Mouse (Mus musculus) forebrain, embryonic 11.5 days (tissue): ENCODE data around the gene Mtx1. TPM values are rescaled to one million over a fixed set of nuclear protein-coding genes. Genes with fewer than 3 reads are reported as not detected.
A peak's percentile ranks its signal among the peaks of the same experiment; 100 is the strongest.

Experiments
- ATAC-seq: fragments of 200-750 bp; cut with Nextera tagmentation; replicated peaks from 2 replicates; pipeline ENCODE4 v1.8.0; 2017; ENCODE audit warnings: moderate TSS enrichment; ENCODE audit not compliant: low FRiP score
- DNase-seq: peaks from one replicate; pipeline ENCODE4 v3.0.0-alpha.2; 2017; ENCODE audit warnings: low spot score
- H3K27ac ChIP-seq: fragments of 300-500 bp; sonication (generic); 2 replicates; pipeline ENCODE4 v1.5.1; 2014; ENCODE audit warnings: low read depth, low read length
- H3K27me3 ChIP-seq: fragments of 300-500 bp; sonication (generic); 2 replicates; pipeline ENCODE4 v1.6.1; 2014; ENCODE audit warnings: mild to moderate bottlenecking, low read length, mixed read lengths; ENCODE audit not compliant: control insufficient read depth, insufficient read depth
- H3K36me3 ChIP-seq: fragments of 300-500 bp; sonication (generic); 2 replicates; pipeline ENCODE4 v1.6.1; 2014; ENCODE audit warnings: mild to moderate bottlenecking, low read length, moderate library complexity, mixed read lengths; ENCODE audit not compliant: control insufficient read depth, insufficient read depth
- H3K4me1 ChIP-seq: fragments of 300-500 bp; sonication (generic); replicated peaks from 2 replicates; pipeline ENCODE4 v1.6.1; 2014; ENCODE audit warnings: low read length, mixed read lengths; ENCODE audit not compliant: control insufficient read depth, insufficient read depth
- H3K4me2 ChIP-seq: fragments of 300-500 bp; sonication (generic); 2 replicates; pipeline ENCODE4 v1.6.1; 2014; ENCODE audit warnings: low read depth, mild to moderate bottlenecking, low read length, moderate library complexity, mixed read lengths; ENCODE audit not compliant: severe bottlenecking
- H3K4me3 ChIP-seq: fragments of 300-500 bp; sonication (generic); 2 replicates; pipeline ENCODE4 v1.5.1; 2014; ENCODE audit warnings: low read depth, low read length
- H3K9ac ChIP-seq: fragments of 300-500 bp; sonication (generic); 2 replicates; pipeline ENCODE4 v1.6.1; 2014; ENCODE audit warnings: low read length
- H3K9me3 ChIP-seq: fragments of 300-500 bp; sonication (generic); 2 replicates; pipeline ENCODE4 v1.6.1; 2016; ENCODE audit warnings: low read length, mixed read lengths; ENCODE audit not compliant: control insufficient read depth
- WGBS: fragments of 180-500 bp; shearing (Covaris S2); extraction: QIAGEN DNeasy Blood & Tissue Kit; methylation state at CpG from one replicate; pipeline ENCODE4 v1.1.7; 2014; 5-methylcytosine and 5-hydroxymethylcytosine counted together
- polyA plus RNA-seq: library from polyadenylated mRNA; unstranded; fragments of >200 nt; fragmentation: Nextera tagmentation; extraction: Ambion mirVana; gene quantifications from 2 replicates; pipeline ENCODE4 v1.2.1, GENCODE M21; 2014

Mtx1 gene
- polyA plus RNA-seq, 1 experiment from 2014 or later: 194 TPM

DNA sequence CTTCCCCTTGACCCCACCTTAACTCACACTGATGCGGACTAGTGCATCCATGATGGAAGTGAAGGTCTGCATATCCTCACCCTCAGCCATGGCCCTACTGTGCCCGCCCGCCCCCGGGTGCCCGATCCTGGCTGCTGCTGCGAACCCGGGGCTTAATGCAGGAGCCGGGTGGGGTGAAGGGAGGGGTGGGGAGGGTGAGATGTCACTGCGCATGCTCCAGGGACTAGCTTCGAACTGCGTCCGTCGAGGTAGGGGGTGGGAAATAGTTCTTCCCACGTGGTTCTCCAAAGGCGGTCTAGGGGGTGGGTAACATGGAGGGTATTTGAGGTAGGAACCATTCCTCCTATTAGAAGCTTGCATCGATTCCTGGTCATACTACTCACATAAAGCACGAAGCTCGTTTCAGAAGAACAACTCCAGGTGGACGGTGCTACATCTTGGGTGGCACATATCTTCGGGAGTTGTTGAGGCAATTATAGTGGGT is 18.8 kb upstream of the Mtx1 start, which contains the start of gene Krtcap2:
Gene Krtcap2 (plus strand): TSS at position 279 of the 484 bp plus-strand sequence.
- peak within 1 kb of the TSS; percentile 78 for H3K4me3 ChIP-seq
- ATAC-seq (peak; percentile 39), DNase-seq (peak; percentile 82)
- 4% methylated on average over 20 of the region's 20 CpGs for WGBS
- peaks cover 24% of the 10 kb centered on the region for H3K4me1 ChIP-seq
- H3K4me2 ChIP-seq: peak within 1 kb of the TSS; percentile 79
- peak within 1 kb of the TSS; percentile 74 for H3K27ac ChIP-seq
- no peaks in the 10 kb centered on the region for H3K9me3 ChIP-seq
- no peaks in the 10 kb centered on the region for H3K27me3 ChIP-seq
- H3K36me3 ChIP-seq: no peaks in the 10 kb centered on the region; the same call in 1 of the 2 replicates
- peak within 1 kb of the TSS; percentile 84 for H3K9ac ChIP-seq

DNA sequence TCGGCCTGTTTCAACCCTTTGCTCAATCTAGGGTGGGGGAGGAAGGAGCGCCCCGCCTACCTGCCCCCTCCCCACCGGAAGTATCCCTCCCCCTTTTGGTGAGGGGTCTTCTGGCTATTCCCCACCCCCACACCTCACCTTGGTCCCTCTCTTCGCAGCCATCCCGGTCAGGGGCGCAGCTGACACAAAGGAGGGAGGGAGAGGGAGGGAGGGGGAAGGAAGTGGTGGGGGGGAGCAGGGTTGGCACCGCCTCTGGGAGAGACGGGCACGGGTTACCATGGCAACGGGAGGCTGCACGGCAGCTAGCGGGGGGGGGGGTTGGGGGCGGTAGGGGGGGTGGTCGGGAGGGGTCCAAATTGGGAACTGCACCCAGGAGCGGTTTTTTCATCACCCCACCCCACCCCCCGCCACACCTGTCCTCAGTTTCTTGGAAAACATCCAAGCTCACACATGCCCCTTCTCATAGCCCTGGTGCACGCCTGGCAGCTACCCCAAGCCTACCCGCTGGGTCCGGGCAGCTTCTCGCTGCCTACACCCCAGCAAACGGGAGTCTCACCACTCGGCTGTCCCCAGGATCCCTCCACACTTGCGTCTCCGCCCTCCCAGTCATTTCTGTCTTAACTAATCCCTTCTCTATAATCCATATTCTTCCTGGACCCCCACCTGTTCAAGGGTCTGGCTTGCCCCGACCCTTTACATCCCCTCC is 18.2 kb upstream of the Mtx1 start:
- ATAC-seq (peak; percentile 58), DNase-seq (peak; percentile 87)
- WGBS: under 1% methylated on average over 23 of the region's 26 CpGs
- peak overlapping the region; percentile 47 for H3K9ac ChIP-seq
- peak overlapping the region; percentile 78 for H3K4me3 ChIP-seq
- H3K4me1 ChIP-seq: peaks cover 24% of the 10 kb centered on the region
- no peaks in the 10 kb centered on the region for H3K27me3 ChIP-seq
- peak overlapping the region; percentile 79 for H3K4me2 ChIP-seq
- H3K9me3 ChIP-seq: no peaks in the 10 kb centered on the region
- no peaks in the 10 kb centered on the region; the same call in 1 of the 2 replicates for H3K36me3 ChIP-seq
- peak overlapping the region; percentile 74 for H3K27ac ChIP-seq

DNA sequence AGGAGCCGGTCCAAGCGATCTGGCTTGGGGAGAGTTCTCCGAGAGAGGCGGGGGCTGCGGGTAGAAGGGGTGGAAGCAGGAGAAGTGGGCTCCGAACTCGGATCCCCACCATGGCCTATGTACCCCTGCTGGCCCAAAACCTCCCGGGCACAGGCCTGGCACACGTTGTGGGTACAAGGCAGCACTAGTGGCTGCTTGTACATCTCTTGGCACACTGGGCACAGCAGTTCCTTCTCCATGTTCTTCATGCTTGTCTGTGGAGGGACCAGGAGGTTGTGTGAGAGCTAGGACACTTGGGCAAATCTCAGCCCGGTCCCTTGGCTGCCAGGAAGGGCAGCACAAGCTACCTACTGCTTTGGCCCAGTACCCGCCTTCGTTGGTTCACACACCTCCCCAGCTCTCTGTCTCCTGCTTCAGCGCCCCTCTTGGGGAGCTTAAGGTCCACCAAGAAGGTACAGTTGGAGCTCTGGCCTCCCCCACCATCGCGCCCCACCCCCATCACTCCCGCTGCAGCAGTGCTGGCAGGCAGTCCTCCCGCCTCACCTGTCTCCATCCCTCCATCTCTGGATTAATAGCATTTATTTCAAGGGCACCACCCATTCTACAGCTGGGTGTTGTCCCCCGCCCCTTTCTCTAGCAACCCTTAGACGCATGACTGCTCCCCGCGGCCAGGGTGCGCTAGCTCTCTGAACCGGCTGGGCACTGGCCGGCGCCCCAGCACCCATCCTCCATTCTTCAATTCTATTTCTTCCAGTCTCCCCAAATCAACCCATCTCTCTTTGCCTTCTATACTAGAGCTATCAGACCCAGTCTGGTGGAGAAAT is 17.5 kb upstream of the Mtx1 start:
- Histone ChIP-seq H3K9me3 (no peaks in the 10 kb centered on the region), H3K9ac (peak overlapping the region; percentile 47), H3K36me3 (no peaks in the 10 kb centered on the region; the same call in 1 of the 2 replicates), H3K4me2 (peak overlapping the region; percentile 79), H3K4me3 (peak overlapping the region; percentile 78), H3K27me3 (no peaks in the 10 kb centered on the region), H3K27ac (peak overlapping the region; percentile 74), H3K4me1 (peaks cover 24% of the 10 kb centered on the region)
- DNase-seq (no peak), ATAC-seq (peak; percentile 22; the same call in 1 of the 2 replicates)
- 11% methylated on average over 25 of the region's 25 CpGs for WGBS

DNA sequence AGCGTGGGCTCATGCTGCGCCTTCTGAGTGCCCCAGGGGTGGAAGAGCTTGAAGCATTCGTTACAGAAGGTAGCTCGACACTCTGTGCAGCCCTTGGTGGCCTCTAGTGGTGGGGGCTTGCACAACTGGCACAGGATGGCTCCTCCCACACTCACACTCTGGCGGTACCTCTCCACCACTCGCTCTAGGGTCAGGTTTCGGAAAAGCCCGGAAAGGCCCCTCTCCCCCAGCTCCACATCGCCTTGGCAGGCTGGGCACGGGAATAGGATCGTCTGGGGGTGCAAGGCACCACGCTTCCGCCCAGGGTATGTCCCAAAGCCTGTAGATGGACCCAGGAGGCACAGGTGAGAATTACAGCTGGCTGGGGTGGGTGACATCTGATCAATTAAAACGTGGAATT is 16.7 kb upstream of the Mtx1 start:
- H3K4me1 ChIP-seq: peaks cover 24% of the 10 kb centered on the region
- peak; percentile 29 for ATAC-seq

DNA sequence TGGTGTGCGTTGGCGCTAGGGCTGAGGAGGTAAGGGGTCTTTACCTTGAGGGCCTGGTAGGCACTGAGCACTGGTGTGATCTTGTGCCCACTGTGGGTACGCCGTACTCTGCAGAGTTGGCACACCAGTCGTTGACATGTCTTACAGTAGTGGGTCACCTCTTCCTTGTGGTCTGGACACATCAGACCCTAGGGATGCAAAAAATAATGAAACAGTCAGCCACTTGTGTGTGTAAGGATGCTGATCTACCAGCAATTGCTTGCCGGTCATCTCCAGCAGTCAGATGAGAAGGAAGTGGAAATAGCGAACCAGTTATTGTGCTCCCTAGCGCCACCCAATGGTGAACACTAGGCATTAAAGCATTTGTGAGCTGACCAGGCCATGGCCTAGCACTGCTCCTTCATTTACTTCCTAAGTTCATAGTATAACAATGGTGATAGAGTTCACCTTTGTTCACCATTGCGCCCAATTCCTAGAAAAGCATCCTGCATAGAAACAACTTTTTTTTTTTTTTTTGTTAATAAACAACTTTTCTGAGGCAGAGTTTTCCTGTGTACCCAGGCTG is 15.5 kb upstream of the Mtx1 start:
- DNase-seq: no peak
- Histone ChIP-seq H3K4me3 (no peak overlapping the region), H3K9me3 (no peaks in the 10 kb centered on the region), H3K36me3 (no peaks in the 10 kb centered on the region; the same call in 1 of the 2 replicates), H3K9ac (no peak overlapping the region), H3K27me3 (no peaks in the 10 kb centered on the region), H3K4me2 (no peak overlapping the region), H3K27ac (no peak overlapping the region), H3K4me1 (peaks cover 24% of the 10 kb centered on the region)
- ATAC-seq: no peak
- WGBS: 73% methylated on average over 9 of the region's 9 CpGs

More for the DNA sequence above, 16.7 kb upstream of the Mtx1 start:
- no peaks in the 10 kb centered on the region; the same call in 1 of the 2 replicates for H3K36me3 ChIP-seq
- H3K4me2 ChIP-seq: peak overlapping the region; percentile 79
- no peaks in the 10 kb centered on the region for H3K9me3 ChIP-seq
- H3K27me3 ChIP-seq: no peaks in the 10 kb centered on the region
- peak; percentile 77 for DNase-seq
- H3K27ac ChIP-seq: 0 out of 2 replicates have a peak overlapping the region, but pooled peaks have one; percentile 12
- 15% methylated on average over 14 of the region's 14 CpGs for WGBS
- peak overlapping the region; percentile 78 for H3K4me3 ChIP-seq
- H3K9ac ChIP-seq: peak overlapping the region; percentile 39

DNA sequence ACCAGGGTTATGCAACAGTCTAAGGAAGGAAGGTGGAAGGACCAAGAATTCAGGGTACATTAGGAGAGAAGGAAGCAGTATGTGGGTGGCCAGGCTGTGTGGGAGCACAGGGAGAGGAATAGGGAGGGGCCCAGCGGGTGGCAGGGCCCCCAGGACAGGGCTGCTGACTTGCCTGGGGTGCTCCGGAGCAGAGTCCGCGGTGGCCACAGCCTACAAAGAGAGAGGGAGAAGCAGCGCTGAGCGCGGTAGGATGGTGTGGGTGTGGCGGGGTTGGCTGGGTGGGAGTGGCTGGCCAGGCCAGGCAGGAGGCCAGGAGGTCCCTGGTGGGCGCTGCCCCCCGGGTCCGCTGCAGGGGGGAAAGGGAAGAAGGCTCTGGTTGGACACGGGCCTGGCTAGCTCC is 11.6 kb upstream of the Mtx1 start:
- no peak overlapping the region for H3K4me2 ChIP-seq
- H3K9ac ChIP-seq: no peak overlapping the region
- no peak for ATAC-seq
- no peak overlapping the region for H3K4me3 ChIP-seq
- DNase-seq: no peak
- no peaks in the 10 kb centered on the region for H3K9me3 ChIP-seq
- H3K27me3 ChIP-seq: no peaks in the 10 kb centered on the region
- 80% methylated on average over 12 of the region's 12 CpGs for WGBS
- H3K4me1 ChIP-seq: peaks cover 2% of the 10 kb centered on the region
- H3K27ac ChIP-seq: no peak overlapping the region
- peaks cover 2% of the 10 kb centered on the region; the same call in 1 of the 2 replicates for H3K36me3 ChIP-seq

DNA sequence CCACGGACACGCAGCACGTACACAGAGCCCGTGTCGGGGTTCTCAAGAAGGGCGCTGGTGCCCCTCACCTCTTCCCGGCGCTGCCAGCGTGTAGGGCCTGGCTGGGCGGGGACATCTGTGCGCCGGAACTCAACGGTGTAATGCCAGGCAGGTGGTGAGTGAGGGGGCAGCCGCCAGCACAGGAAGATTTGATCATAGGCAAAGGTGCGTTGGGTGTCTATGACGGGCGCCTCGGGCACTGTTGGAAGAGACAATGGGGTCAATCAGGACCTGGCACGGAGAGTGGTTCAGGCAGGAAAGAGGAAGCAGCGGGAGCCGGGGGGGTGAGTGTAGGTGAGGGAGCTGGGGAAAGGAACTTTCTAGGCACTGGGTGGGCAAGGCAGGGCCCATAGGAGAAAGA is 10.8 kb upstream of the Mtx1 start:
- Histone ChIP-seq H3K9me3 (no peaks in the 10 kb centered on the region), H3K4me2 (no peak overlapping the region), H3K27ac (no peak overlapping the region), H3K4me3 (no peak overlapping the region), H3K4me1 (no peaks in the 10 kb centered on the region), H3K36me3 (peaks cover 2% of the 10 kb centered on the region; the same call in 1 of the 2 replicates), H3K27me3 (no peaks in the 10 kb centered on the region), H3K9ac (no peak overlapping the region)
- 95% methylated on average over 21 of the region's 21 CpGs for WGBS
- DNase-seq: no peak
- no peak for ATAC-seq

DNA sequence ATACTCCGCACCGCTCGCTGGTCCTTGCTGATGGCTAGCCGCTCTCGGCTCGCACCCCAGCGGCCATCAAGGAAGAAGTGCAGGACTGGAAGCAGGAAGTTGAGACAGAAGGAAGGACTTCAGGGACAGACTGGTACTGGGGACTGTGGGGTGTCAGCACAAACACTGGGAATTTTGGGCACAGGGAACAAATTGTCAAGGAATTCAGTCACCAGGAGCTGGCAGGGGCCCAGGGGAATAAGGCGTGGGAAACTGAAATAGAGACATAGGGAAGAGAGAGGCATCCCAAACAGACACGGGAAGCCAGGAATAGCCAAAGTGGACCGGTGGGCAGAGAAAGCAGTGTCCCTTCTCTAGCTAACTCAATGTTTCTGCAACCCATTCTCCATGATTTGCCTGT is 9.6 kb upstream of the Mtx1 start:
- H3K4me2 ChIP-seq: no peak overlapping the region
- H3K9me3 ChIP-seq: no peaks in the 10 kb centered on the region
- DNase-seq (peak; percentile 49), ATAC-seq (no peak)
- H3K36me3 ChIP-seq: peaks cover 2% of the 10 kb centered on the region; the same call in 1 of the 2 replicates
- no peak overlapping the region for H3K27ac ChIP-seq
- 95% methylated on average over 10 of the region's 10 CpGs for WGBS
- H3K9ac ChIP-seq: no peak overlapping the region
- no peak overlapping the region for H3K4me3 ChIP-seq
- H3K4me1 ChIP-seq: no peaks in the 10 kb centered on the region
- H3K27me3 ChIP-seq: no peaks in the 10 kb centered on the region
